Mouse (Mus musculus) urinary bladder, postnatal 25 days (tissue): ENCODE results near the gene Brinp3.

Experiments used
- DNase-seq: peaks from one replicate; pipeline ENCODE4 v3.0.0; 2022; ENCODE audit warnings: low spot score

Gene Brinp3

DNA sequence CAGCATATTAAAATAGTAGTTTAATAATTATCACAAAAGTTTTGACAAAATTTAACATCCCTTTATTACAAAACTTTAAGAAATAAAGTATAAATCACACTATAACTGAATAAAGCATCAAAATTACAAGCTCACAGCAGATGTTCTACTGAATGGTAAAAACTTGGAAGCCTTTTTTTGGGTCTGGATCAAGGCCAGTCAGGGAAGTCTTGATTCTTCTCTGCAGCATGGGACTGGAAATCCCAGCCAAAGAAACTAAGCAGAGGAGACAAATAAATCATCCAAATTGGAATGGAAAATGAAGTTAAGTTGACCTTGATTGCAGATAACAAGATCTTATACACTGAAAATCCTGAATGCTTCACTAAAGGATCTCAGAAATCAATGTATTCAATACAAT, 298.3 kb downstream of the Brinp3 start:
- no peak for DNase-seq

DNA sequence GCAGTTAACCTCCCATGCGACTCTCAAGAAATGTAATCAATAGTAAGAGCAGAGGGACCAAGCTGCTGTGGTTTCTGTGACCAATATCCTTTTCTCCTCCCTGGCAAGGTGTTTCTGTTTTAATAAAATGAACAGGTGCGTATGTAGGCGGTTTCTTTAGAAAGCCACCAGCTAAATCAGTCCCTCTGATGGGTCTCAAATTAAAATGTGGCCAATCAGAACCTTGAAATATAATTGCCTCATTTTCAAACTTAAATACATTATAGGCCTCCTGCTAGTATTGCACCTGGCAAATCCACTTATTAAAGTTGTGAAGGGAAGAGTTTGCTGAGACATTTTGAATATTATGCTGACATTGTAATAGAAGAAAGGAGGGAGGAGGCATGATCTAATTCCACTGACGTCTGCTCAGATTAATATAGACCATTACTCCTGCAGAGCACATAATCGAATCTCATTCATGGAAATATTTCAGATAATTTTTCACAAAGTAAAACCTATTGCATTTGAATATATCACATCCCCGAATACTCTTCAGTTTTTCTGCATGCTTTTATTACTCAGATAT, 305.5 kb downstream of the Brinp3 start:
- DNase-seq = no peak

DNA sequence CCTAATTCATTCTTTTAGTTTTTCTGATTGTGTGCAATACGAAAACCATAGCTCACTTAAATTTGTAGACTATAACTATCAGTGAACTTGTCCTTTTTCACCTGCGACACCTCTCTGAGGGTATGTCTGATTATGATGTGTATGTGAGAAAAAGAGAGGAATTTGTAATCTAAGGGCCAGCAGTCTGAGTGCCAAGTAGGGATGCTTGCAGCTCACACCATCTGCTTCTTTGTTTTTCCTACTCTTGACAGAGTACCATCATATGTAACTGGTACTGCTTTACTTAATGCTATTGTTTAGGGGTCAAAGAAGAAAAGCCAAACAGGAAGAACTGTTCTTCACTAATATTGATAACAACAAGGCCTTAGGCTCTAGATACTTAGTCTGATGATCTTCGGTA, 307.3 kb downstream of the Brinp3 start:
- no peak for DNase-seq

DNA sequence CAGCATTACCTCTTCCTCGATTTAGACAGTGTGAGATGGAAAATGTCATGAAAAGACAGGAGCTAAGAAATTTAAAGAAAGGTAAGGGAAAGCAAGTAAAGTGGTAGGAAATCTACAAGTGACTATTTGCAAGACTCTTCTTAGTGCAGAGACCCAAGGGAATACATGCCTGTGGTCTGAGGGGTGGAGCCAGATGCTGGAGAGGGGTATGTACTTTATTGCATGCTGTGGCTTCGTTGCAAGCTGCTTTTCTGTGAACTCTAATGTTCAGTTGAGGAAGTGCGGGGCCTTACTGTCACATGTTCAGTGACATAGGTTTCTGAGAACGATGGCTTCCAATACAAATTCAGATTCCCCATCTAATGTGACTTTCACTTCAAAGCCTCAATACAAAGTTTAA, 313.2 kb downstream of the Brinp3 start:
- no peak for DNase-seq

DNA sequence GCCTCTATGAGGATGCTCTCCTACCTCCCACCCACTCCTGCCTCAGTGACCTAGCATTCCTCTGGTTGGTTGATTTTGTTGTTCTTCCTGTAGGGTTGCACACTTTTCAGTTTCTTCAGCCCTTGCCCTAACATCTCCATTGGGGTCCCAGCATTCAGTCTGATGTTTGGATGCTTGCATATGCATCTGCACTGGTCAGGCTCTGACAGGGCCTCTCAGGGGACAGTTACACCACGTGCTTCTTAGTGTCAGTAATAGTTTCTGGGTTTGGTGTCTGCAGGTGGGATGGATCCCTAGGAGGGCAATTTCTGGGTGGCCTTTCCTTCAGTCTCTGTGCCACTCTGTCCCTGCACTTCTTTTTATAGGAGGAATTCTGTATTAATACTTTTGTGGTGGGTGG, 339.3 kb downstream of the Brinp3 start:
- no peak for DNase-seq

DNA sequence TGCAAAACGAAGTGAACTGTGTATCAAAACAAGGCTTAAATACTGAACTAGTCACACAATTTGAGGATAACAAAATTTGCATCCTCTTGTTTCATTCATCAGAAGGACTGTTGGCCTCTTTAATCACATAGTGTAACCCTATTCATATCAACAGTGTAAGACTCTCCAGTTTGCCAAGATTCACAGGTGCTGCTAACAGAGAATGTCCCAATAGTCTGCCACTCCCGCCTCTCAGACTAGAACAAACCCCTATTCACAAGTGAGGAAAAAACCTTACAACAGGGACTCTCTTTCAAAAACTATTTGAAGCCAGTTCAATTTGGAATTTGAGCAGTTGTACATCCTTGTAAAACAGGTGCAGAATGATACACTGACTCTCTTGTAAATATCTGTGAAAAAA, 349.5 kb downstream of the Brinp3 start:
- DNase-seq = no peak

DNA sequence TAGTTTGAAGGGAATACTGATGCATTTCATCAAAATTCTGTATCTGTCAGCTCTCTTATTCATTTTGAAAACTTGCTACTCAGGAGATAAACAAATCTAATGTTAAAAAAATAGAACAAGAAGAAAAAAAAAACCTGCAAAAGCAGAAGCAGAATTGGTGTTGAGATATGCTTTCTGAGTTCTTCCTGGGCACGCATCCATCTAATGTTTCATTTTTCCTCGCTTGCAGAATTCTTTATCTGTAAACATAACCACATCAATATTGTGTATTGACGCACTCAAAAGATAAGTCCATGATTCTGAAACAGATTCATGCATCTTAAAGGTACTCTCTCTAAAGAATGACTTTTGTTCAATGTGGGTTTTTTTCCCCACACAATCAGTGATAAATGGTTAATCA, 354.3 kb downstream of the Brinp3 start:
- no peak for DNase-seq

DNA sequence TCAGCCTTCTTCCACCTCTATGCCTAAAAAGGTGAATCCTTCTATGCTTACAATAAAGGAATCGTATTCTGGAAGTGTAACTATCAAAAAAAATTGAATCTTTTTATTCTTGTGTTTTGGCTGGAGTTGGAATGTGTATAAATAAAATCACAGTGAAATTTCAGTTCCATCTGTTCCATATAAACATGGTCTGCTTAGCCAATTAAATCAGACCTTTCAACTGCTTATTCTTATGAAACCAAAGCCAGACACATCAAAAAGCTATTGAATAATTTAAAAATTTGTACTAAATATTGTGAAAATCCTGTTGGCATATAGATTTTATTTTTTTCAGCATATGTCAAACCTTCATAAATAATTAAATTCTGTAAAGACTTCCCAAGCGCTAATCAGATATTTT, 355.6 kb downstream of the Brinp3 start:
- DNase-seq = no peak

DNA sequence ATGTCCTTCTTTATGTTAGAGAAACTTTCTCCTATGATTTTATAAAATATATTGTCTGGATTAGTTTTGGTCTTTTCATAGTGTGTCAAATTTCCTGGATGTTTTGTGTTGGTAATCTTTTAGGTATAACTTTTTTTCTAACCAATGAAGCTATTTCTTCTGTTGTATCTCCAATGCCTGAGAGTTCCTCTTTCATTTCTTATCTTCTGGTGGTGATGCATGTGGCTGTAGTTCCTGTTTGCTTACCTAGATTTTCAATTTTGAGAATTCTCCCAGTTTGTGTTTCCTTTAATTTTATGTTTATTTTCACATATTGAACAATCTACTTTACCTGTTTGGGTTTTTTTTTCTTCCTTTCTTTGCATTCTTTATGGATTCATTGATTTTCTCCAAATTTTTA, 404.1 kb downstream of the Brinp3 start:
- DNase-seq = no peak

DNA sequence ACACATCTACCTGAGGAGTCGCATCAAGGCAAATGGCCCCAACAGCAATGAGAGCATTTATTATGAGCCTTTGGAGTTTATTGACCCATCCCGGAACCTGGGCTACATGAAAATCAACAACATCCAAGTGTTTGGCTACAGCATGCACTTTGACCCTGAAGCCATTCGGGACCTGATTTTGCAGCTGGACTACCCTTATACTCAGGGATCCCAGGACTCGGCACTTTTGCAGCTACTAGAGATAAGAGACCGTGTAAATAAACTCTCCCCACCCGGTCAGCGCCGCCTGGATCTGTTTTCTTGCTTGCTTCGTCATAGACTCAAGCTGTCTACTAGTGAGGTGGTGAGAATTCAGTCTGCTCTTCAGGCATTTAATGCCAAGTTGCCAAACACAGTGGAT, 407.1 kb downstream of the Brinp3 start:
- no peak for DNase-seq

DNA sequence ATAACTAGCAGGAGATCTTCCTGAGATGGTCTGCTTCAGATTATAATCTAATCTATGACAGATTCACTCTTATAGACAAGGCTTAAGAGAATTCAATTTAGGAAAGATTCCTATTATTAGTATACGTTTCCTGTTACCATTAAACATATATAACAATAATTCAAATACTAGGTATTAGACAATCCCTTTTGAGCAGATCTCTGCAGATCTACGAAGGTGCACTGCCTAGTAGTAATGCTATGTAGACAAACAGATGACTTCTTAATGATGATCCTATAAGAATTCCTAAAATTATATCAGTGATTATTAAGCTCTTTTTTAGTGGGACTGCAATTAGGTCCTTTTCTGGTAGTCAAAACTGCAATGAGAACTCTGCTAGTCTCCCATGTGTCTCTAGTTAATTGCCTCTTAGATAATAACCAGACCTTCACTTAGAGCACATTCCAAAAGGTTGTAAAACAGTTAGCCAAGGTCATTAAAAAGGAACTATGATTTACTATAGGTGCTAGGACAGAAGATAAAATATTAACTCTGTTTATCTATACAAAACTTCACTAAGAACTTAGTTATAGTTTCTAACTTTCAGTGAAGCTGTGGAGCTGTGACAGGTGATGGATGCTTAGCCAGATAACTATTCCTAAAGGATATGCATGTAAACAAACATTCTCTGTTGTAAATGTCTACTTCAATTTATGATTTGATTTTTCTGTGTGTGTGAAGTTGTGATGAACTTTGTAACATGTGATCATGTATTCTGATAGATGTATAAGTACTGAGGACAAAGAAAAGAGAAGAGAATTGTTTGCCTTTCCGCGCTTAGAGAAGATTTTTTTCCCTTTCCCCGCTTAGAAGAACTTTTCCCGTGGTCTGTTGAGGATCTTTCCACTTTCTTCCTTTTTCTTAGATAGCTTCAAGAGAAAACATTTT, 445.2 kb downstream of the Brinp3 start:
- DNase-seq = no peak
